Comparison of ENCODE assay signal across 8 mouse cellular contexts in genomic region chr6:144781431-144782030, GRCm38 (mm10). TPM values are rescaled to one million over a fixed set of nuclear protein-coding genes. Genes with fewer than 3 reads are reported as not detected.
DNase-seq lines count a peak whose midpoint lies in the region.

TSS of gene Sox5 (minus strand) at chr6:144781977.

- peak; percentile 73 for DNase-seq in ZHBTc4 (ENCODE audit: low read depth, low spot score)
- DNase-seq in embryo, embryonic 11 days: peak; percentile 74
- DNase-seq in gastrocnemius, postnatal 25 days: peak; percentile 51
- DNase-seq in induced T-regulatory cell, adult 2 months (ENCODE audit: low read depth): peak; percentile 30
- DNase-seq in left cerebral cortex, adult 9 months (ENCODE audit: low spot score in 2 of 2): peak; percentile 18 to 30
- peak; percentile 73 to 85 for DNase-seq in lung, postnatal 4 days
- DNase-seq in retina, postnatal 7 days (ENCODE audit: low read depth, low spot score): peak; percentile 17
- peak; percentile 33 for DNase-seq in urinary bladder, postnatal 25 days (ENCODE audit: low spot score)

RNA-seq across cellular contexts. Expression of gene Sox5, which starts in this region (rescaled TPM):
- under 1 TPM; 0.64 to 0.70 TPM for total RNA-seq in gastrocnemius, postnatal 25 days (2021)

Comparison
In these comparisons a context has a peak if more than half of its experiments do, and no peak if none do; other contexts are left out.
1. Peak in every context shown above with its lines: DNase-seq.
2. Peak in DNase-seq in gastrocnemius, postnatal 25 days; RNA of the gene not detected or under 1 TPM.
3. DNase-seq: peak in every context shown above with its lines; median percentile 79 in lung, postnatal 4 days; 74 in embryo, embryonic 11 days; 73 in ZHBTc4; 51 in gastrocnemius, postnatal 25 days; 33 in urinary bladder, postnatal 25 days; 30 in induced T-regulatory cell, adult 2 months; 24 in left cerebral cortex, adult 9 months; 17 in retina, postnatal 7 days.